Mouse (Mus musculus): ENCODE measurements around the gene Fgl2.
"Not testable (repeated sequence)": the region's sequence is repeated elsewhere in the genome, so short reads cannot be mapped to it uniquely, and the experiment has no call there.

Gene Fgl2

DNA sequence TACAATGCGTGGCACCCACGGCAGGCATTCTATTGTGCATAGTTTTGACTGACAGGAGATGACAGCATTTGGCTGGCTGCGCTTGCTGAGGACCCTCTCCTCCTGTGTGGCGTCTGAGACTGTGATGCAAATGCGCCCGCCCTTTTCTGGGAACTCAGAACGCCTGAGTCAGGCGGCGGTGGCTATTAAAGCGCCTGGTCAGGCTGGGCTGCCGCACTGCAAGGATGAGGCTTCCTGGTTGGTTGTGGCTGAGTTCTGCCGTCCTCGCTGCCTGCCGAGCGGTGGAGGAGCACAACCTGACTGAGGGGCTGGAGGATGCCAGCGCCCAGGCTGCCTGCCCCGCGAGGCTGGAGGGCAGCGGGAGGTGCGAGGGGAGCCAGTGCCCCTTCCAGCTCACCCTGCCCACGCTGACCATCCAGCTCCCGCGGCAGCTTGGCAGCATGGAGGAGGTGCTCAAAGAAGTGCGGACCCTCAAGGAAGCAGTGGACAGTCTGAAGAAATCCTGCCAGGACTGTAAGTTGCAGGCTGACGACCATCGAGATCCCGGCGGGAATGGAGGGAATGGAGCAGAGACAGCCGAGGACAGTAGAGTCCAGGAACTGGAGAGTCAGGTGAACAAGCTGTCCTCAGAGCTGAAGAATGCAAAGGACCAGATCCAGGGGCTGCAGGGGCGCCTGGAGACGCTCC is at the start of gene Fgl2:
Fgl2 (plus strand) TSS at position 150 of the 687 bp plus-strand sequence.
- DNase-seq (ENCODE audit: low spot score in 2 of 2): peak; percentile 15 to 21

- peak; percentile 65 to 79 for DNase-seq (ENCODE audit: low spot score in 2 of 2)
Measured at GRCm38 (mm10) chr5:21326494-21326893, 45.9 kb upstream of the Fgl2 start.

DNA sequence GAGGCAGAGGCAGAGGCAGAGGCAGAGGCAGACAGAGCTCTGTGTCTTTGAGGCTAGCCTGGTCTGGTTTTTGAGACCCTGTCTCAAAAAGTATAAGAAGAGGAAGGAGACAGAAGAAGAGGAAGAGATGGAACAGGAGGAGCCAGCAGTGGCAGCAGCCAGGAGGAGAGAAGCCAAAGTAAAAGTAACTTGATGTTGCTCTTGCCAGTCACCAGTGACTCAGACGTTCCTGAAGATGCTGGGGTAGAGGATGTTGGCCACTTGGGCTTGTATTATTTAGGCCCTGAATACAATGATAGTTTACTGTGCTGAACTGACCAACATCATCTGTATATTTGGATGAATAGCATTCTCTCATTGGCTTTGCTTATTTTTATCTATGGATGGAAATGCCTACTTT is 43.9 kb upstream of the Fgl2 start:
- no peak for DNase-seq (ENCODE audit: low spot score in 2 of 2)

DNA sequence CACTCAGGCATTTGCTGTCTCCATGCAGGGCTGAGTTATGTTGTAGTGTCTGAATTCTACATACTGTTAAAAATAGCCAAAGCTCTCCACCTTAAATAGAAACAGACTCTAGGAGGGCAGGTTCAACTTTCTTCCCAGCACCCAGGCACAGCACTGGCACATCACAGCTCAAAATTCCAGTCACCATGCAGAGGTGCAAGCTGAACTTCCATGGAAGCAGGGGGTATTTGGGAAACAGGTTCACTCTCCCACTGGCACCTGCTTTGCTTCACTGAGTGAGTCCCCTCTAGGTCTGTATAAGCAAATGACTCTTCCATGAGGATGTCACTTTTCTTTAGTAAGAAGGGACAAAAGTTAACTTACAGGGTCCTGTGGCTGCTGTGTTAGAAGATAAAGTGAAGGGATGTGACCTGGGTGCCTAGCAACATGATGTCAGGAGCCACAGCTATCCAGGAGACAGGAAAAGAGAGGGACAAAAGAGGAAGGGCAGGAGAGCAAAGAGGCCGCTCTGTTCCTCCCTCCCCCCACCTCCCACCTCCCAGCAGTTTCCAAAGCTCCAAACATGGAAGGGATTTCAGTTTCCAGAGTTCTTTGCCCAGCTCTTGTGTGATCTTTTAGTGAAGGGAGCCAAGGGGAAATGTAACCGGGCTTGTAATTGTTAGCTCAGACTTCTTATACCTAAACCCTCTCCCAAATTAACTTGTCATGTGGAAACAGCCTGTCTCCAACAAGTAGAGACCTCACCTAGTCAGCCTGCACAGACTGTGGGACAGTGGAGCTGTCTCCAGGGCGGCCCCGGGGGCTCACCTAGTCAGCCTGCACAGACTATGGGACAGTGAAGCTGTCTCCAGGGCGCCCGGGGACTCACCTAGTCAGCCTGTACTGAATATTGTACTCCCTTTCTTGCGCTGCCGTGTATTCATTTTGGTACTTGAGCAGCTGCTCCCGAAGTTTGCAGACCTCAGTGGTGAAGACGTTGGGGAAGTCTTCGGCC is 42.5 kb upstream of the Fgl2 start:
- no peak for DNase-seq (ENCODE audit: low spot score in 2 of 2)

DNA sequence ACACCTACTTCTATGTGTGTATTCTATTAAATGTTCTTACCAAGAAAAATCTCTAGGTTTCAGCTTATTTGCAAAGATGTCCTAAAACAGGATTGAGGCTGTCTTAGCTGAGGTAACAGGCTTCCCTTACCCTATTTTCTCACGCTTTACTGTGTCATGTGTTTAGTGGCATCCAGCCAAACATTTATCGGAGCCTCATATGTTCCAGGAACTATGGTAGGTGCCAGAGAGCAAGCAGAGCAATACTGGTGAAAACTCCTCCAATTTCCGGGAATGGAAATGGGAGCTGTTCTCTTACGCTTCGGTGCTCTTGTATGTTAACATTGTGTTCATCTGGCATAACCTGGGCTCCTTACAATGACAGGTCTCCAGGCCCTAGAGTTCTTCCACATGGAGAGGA is 40.8 kb upstream of the Fgl2 start:
- DNase-seq (ENCODE audit: low spot score in 2 of 2): no peak

- no peak for DNase-seq (ENCODE audit: low spot score in 2 of 2)
Measured at GRCm38 (mm10) chr5:21332119-21332518, 40.3 kb upstream of the Fgl2 start.

GRCm38 (mm10) chr5:21342265-21342664 is 30.2 kb upstream of the Fgl2 start:
- DNase-seq (ENCODE audit: low spot score in 2 of 2): not testable (repeated sequence)

- DNase-seq (ENCODE audit: low spot score in 2 of 2): no peak
Measured at GRCm38 (mm10) chr5:21348366-21348765, 24.1 kb upstream of the Fgl2 start.

GRCm38 (mm10) chr5:21351678-21352077 is 20.8 kb upstream of the Fgl2 start:
- DNase-seq (ENCODE audit: low spot score in 2 of 2): no peak

GRCm38 (mm10) chr5:21358648-21359047 is 13.8 kb upstream of the Fgl2 start:
- no peak for DNase-seq (ENCODE audit: low spot score in 2 of 2)

GRCm38 (mm10) chr5:21363343-21363742 is 9.1 kb upstream of the Fgl2 start:
- DNase-seq (ENCODE audit: low spot score in 2 of 2): no peak

- DNase-seq (ENCODE audit: low spot score in 2 of 2): no peak
Measured at GRCm38 (mm10) chr5:21366338-21367053, 5.9 kb upstream of the Fgl2 start.

GRCm38 (mm10) chr5:21367514-21367913 is 4.9 kb upstream of the Fgl2 start:
- DNase-seq (ENCODE audit: low spot score in 2 of 2): no peak

DNA sequence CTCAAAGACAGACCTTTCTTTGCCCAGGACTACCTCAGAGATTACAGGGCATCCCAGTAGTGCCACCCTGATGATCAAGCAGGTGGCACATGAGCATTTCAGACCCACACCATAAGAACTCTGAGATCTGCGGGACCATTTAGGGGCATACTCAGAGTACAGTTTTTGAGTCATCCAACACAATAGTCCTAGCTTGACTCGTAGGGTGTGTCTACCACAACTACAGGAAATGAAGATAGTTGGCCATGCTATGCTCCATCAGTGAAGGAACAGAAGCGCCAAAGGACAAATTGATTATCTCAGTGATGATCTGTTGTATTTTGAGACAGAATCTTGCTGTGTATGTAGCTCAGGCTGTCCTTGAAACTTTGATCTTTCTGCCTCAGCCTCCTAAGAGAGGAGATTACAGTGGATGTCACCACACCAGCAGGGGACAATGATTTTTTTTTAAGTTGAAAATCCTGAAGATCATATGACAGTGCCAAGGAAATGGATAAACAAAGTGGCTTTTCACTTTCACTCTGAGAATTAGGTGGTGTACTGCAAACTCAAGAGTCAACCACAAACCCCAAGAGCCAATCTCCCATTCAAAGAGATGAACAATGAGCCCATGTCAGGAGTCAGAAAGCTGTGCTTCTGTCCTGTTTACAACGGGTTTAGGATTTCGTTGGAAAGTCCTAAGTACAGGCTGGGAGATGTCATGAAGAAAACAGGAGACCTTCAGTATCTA is 2.1 kb upstream of the Fgl2 start:
- no peak for DNase-seq (ENCODE audit: low spot score in 2 of 2)

DNA sequence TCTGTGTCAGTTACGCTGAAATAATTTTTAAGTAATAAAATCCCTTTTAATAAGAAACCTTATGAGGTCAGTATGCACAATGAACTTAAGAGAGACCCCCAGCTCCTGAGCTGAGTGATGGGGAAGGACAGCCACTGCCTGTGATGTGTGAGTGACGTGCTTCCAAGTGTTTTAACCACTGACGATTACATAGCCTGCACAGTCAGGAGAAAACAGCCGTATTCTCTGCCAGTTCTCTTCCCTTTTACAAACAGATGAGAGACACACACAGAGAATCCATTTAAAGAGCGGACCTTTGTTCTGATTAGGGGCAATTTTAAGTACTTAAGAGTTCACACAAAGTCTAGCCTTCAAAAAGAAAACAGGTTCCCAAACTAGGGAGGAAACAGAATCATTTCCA is 522 bp upstream of the Fgl2 start:
- DNase-seq (ENCODE audit: low spot score in 2 of 2): no peak

DNA sequence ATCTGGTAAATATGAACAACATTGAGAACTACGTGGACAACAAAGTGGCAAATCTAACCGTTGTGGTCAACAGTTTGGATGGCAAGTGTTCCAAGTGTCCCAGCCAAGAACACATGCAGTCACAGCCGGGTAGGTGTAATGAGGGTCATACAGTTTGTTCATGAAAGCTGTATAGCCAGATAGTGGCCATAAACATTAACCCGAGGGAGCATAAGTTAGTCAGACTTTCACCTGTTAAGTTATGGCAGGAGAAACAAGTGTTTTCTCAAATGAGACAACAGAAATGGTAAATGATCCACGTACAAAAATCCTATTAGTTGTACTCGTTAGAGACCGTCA is 707 bp downstream of the Fgl2 start:
- no peak for DNase-seq (ENCODE audit: low spot score in 2 of 2)

DNA sequence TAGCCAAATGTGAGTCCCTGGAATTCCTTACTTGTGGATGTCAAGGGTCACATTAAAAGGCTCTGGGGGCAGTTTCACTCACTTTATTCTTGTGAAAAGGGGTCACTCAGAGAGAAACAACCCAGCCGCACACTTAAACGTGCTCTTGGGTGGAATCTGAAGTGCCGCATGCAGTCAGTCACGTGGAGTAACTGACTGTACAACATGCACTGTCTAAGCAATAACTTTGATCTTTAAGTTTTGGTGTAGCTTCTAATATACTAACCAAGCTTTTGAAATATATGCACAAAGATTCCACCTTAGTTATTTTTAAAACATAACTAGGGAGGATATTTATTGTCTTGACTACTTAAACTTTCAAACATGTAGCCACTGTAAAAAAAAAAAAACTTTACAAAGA is 4.5 kb downstream of the Fgl2 start:
- no peak for DNase-seq (ENCODE audit: low spot score in 2 of 2)

DNA sequence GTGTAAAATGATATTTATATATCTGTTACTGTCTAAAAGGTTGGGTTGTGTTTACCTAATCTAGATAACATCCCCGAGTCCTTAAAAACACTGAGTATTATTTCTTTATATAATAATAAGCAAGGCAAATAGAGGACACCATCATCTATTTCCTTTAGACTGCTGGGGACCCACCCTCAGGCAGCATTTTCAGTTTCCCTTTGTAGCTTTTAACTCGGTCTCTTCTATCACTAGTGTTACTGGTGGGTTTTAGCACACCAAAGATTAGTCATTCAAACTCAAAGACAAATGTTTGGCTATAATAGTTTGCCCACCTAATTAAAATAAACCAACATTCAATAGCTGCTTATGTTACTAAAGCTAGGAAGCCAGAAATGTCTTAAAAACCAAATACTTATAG is 6.0 kb downstream of the Fgl2 start:
- DNase-seq (ENCODE audit: low spot score in 2 of 2): no peak

DNA sequence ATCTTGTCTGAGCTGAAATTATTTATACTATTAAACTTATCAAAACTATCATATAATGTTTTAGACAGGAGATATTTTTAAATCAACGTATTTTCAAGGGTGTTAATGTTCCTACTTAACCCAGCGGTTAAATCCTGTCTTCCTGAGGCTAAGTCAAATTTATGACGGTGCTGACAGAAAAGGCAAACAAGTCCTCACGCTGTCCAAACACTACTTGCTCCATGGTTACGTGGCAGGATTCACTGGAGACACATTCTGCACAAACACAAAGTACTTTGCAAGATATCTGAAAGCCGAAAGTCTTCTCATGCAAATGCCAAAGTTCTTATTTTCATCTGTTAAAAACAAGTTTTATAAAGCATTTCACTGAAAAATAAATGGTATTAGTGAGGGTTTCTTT is 9.5 kb downstream of the Fgl2 start:
- DNase-seq (ENCODE audit: low spot score in 2 of 2): no peak

DNA sequence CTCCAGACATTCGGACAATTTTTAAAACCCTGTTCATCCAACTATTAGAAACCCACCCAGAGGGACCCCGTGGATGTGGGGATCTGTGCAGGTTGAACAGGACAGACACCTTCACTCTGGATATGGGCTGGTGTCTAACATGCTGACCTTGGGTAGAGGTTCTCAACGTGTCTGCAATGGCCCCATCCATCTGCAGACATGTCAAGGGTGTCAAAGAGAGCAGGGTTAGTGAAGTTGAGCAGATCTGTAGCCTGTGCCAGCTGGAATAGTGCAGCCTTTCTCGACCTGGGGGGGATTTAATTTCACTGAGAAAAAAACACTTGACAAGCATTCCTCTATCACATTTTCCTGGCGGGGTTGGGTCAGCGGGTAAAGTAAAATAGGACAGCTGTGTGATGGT is 10.2 kb downstream of the Fgl2 start:
- no peak for DNase-seq (ENCODE audit: low spot score in 2 of 2)

GRCm38 (mm10) chr5:21383392-21384251 is 11.2 kb downstream of the Fgl2 start:
- DNase-seq (ENCODE audit: low spot score in 2 of 2): no peak

Data from spleen, postnatal 14 days (tissue).